Mouse (Mus musculus) embryonic facial prominence, embryonic 11.5 days (tissue): Measurements from ENCODE around the gene Smad1. TPM values are rescaled to one million over a fixed set of nuclear protein-coding genes. Genes with fewer than 3 reads are reported as not detected.

Experiments
- ATAC-seq: fragments of 200-750 bp; cut with Nextera tagmentation; replicated peaks from 2 replicates; pipeline ENCODE4 v1.8.0; 2017; ENCODE audit warnings: low read depth; ENCODE audit not compliant: insufficient number of reproducible peaks, low FRiP score, low TSS enrichment
- DNase-seq: peaks from one replicate; pipeline ENCODE4 v3.0.0-alpha.2; 2015; ENCODE audit warnings: low spot score
- H3K27ac ChIP-seq: fragments of 300-500 bp; sonication (generic); replicated peaks from 2 replicates; pipeline ENCODE4 v1.5.1; 2014; ENCODE audit warnings: mild to moderate bottlenecking, low read depth, low read length, control low read depth
- H3K27me3 ChIP-seq: fragments of 300-500 bp; sonication (generic); 2 replicates; pipeline ENCODE4 v1.6.1; 2014; ENCODE audit warnings: mild to moderate bottlenecking, low read length, moderate library complexity, mixed read lengths; ENCODE audit not compliant: control insufficient read depth, insufficient read depth
- H3K36me3 ChIP-seq: fragments of 300-500 bp; sonication (generic); replicated peaks from 2 replicates; pipeline ENCODE4 v1.6.1; 2014; ENCODE audit warnings: low read depth, mild to moderate bottlenecking, low read length, moderate library complexity, mixed read lengths; ENCODE audit not compliant: control insufficient read depth, insufficient read depth
- H3K4me1 ChIP-seq: fragments of 300-500 bp; sonication (generic); 2 replicates; pipeline ENCODE4 v1.6.1; 2014; ENCODE audit warnings: low read length, mixed read lengths; ENCODE audit not compliant: control insufficient read depth, insufficient read depth
- H3K4me2 ChIP-seq: fragments of 300-500 bp; sonication (generic); 2 replicates; pipeline ENCODE4 v1.6.1; 2014; ENCODE audit warnings: low read depth, mild to moderate bottlenecking, control low read depth, low read length, moderate library complexity
- H3K4me3 ChIP-seq: fragments of 300-500 bp; sonication (generic); 2 replicates; pipeline ENCODE4 v1.5.1; 2014; ENCODE audit warnings: low read depth, low read length, control low read depth
- H3K9ac ChIP-seq: fragments of 300-500 bp; sonication (generic); replicated peaks from 2 replicates; pipeline ENCODE4 v1.6.1; 2014; ENCODE audit warnings: mild to moderate bottlenecking, control low read depth, low read length
- H3K9me3 ChIP-seq: fragments of 300-500 bp; sonication (generic); replicated peaks from 2 replicates; pipeline ENCODE4 v1.6.1; 2016; ENCODE audit warnings: mild to moderate bottlenecking, low read length, inconsistent platforms, mixed read lengths; ENCODE audit not compliant: control insufficient read depth
- WGBS: fragments of 180-500 bp; shearing (Covaris S2); extraction: QIAGEN DNeasy Blood & Tissue Kit; methylation state at CpG from one replicate; pipeline ENCODE4 v1.1.7; 2014; 5-methylcytosine and 5-hydroxymethylcytosine counted together
- polyA plus RNA-seq: library from polyadenylated mRNA; unstranded; fragments of >200 nt; fragmentation: Nextera tagmentation; extraction: Ambion mirVana; gene quantifications from 2 replicates; pipeline ENCODE4 v1.2.1, GENCODE M21; 2014

Smad1 gene
- polyA plus RNA-seq, 1 experiment from 2014 or later, result 63.5 TPM

- H3K9me3 ChIP-seq, result no peaks in the 10 kb centered on the region
- H3K36me3 ChIP-seq, result no peaks in the 10 kb centered on the region
- no peak overlapping the region for H3K27ac ChIP-seq
- ATAC-seq (no peak), DNase-seq (no peak)
- no peaks in the 10 kb centered on the region for H3K27me3 ChIP-seq
- H3K4me3 ChIP-seq, result no peak overlapping the region
- WGBS, result 78% methylated on average over 9 of the region's 9 CpGs
- H3K4me1 ChIP-seq, result no peaks in the 10 kb centered on the region
- no peak overlapping the region for H3K9ac ChIP-seq
- no peak overlapping the region for H3K4me2 ChIP-seq
Observed at GRCm38 (mm10) chr8:79331017-79331416, 68.3 kb downstream of the Smad1 start.

GRCm38 (mm10) chr8:79329735-79330134, 69.6 kb downstream of the Smad1 start:
- no peak for DNase-seq
- no peak overlapping the region for H3K27ac ChIP-seq
- WGBS, result 84% methylated on average over 2 of the region's 2 CpGs
- no peak overlapping the region for H3K9ac ChIP-seq
- no peak overlapping the region for H3K4me2 ChIP-seq
- no peak overlapping the region for H3K4me3 ChIP-seq
- ATAC-seq, result no peak
- no peaks in the 10 kb centered on the region for H3K27me3 ChIP-seq
- no peaks in the 10 kb centered on the region for H3K4me1 ChIP-seq
- H3K36me3 ChIP-seq, result no peaks in the 10 kb centered on the region
- no peaks in the 10 kb centered on the region for H3K9me3 ChIP-seq

- no peak overlapping the region for H3K4me2 ChIP-seq
- no peak for ATAC-seq
- no peak overlapping the region for H3K9ac ChIP-seq
- DNase-seq, result no peak
- H3K36me3 ChIP-seq, result no peaks in the 10 kb centered on the region
- no peaks in the 10 kb centered on the region for H3K27me3 ChIP-seq
- H3K27ac ChIP-seq, result no peak overlapping the region
- no peak overlapping the region for H3K4me3 ChIP-seq
- H3K4me1 ChIP-seq, result no peaks in the 10 kb centered on the region
- H3K9me3 ChIP-seq, result no peaks in the 10 kb centered on the region
- WGBS, result 79% methylated on average over 4 of the region's 4 CpGs
Observed at GRCm38 (mm10) chr8:79329182-79329581, 70.1 kb downstream of the Smad1 start.

GRCm38 (mm10) chr8:79325510-79325909, 73.8 kb downstream of the Smad1 start:
- no peak overlapping the region for H3K27ac ChIP-seq
- H3K4me1 ChIP-seq, result no peaks in the 10 kb centered on the region
- DNase-seq (no peak), ATAC-seq (no peak)
- H3K36me3 ChIP-seq, result no peaks in the 10 kb centered on the region
- no peak overlapping the region for H3K9ac ChIP-seq
- 84% methylated on average over 6 of the region's 6 CpGs for WGBS
- H3K27me3 ChIP-seq, result no peaks in the 10 kb centered on the region
- H3K4me3 ChIP-seq, result no peak overlapping the region
- no peaks in the 10 kb centered on the region for H3K9me3 ChIP-seq
- no peak overlapping the region for H3K4me2 ChIP-seq

GRCm38 (mm10) chr8:79324928-79325327, 74.4 kb downstream of the Smad1 start:
- ATAC-seq (no peak), DNase-seq (no peak)
- H3K27ac ChIP-seq, result no peak overlapping the region
- H3K9me3 ChIP-seq, result no peaks in the 10 kb centered on the region
- no peaks in the 10 kb centered on the region for H3K4me1 ChIP-seq
- no peak overlapping the region for H3K9ac ChIP-seq
- no peak overlapping the region for H3K4me3 ChIP-seq
- no peak overlapping the region for H3K4me2 ChIP-seq
- no peaks in the 10 kb centered on the region for H3K27me3 ChIP-seq
- H3K36me3 ChIP-seq, result no peaks in the 10 kb centered on the region
- WGBS, result 79% methylated on average over 5 of the region's 5 CpGs

- Histone ChIP-seq H3K27me3 (no peaks in the 10 kb centered on the region), H3K4me2 (no peak overlapping the region), H3K36me3 (no peaks in the 10 kb centered on the region), H3K9me3 (no peaks in the 10 kb centered on the region), H3K4me3 (no peak overlapping the region), H3K27ac (no peak overlapping the region), H3K9ac (no peak overlapping the region), H3K4me1 (no peaks in the 10 kb centered on the region)
- ATAC-seq (no peak), DNase-seq (no peak)
- WGBS, result 65% methylated on average over 3 of the region's 3 CpGs
Observed at GRCm38 (mm10) chr8:79324036-79324435, 75.3 kb downstream of the Smad1 start.

- H3K27me3 ChIP-seq, result no peaks in the 10 kb centered on the region
- no peak overlapping the region for H3K4me3 ChIP-seq
- WGBS, result 57% methylated on average over 7 of the region's 7 CpGs
- H3K4me2 ChIP-seq, result no peak overlapping the region
- H3K9me3 ChIP-seq, result no peaks in the 10 kb centered on the region
- H3K4me1 ChIP-seq, result no peaks in the 10 kb centered on the region
- ATAC-seq (no peak), DNase-seq (no peak)
- no peak overlapping the region for H3K9ac ChIP-seq
- H3K27ac ChIP-seq, result no peak overlapping the region
- no peaks in the 10 kb centered on the region for H3K36me3 ChIP-seq
Observed at GRCm38 (mm10) chr8:79323121-79323520, 76.2 kb downstream of the Smad1 start.

GRCm38 (mm10) chr8:79310801-79311200, 88.5 kb downstream of the Smad1 start:
- Histone ChIP-seq H3K36me3 (no peaks in the 10 kb centered on the region), H3K4me3 (no peak overlapping the region), H3K9ac (no peak overlapping the region), H3K4me1 (no peaks in the 10 kb centered on the region), H3K9me3 (no peaks in the 10 kb centered on the region), H3K27me3 (no peaks in the 10 kb centered on the region), H3K4me2 (no peak overlapping the region), H3K27ac (no peak overlapping the region)
- WGBS, result 58% methylated on average over 2 of the region's 2 CpGs
- ATAC-seq, result no peak
- no peak for DNase-seq
